Mouse (Mus musculus) heart, adult 8-10 months (tissue): Measurements from ENCODE around the gene Arpp21. TPM values are rescaled to one million over a fixed set of nuclear protein-coding genes. Genes with fewer than 3 reads are reported as not detected.
A peak's percentile ranks its signal among the peaks of the same experiment; 100 is the strongest.

Experiments
- microRNA-seq: library from miRNA; unstranded; fragments of <30 nt; microRNA quantifications from one replicate; pipeline ENCODE4 v1.2.0, GENCODE M21; 2022
- total RNA-seq, 4 experiments: library from RNA; stranded (reverse); gene quantifications; 2 replicates each; pipeline ENCODE4 v1.2.4; 2022

Arpp21 gene
- total RNA-seq, 4 experiments from 2014 or later = 1.5 to 4.4 (median 3.0) TPM

Small RNA genes lying within 50 kb of the gene (microRNA-seq; reads per million reads assigned to microRNA genes)
- 11.2 reads per million, percentile 27 among the genes with 10 or more reads in this experiment for gene Mir128-2
